Mouse (Mus musculus) cerebellum, postnatal 14 days (tissue): ENCODE measurements around the gene Nek3.
A peak's percentile ranks its signal among the peaks of the same experiment; 100 is the strongest.

Experiments used
- DNase-seq, 2 experiments: peaks; one replicate each; pipeline ENCODE4 v3.0.0; 2021; ENCODE audit warnings: mixed read lengths in 2 of 2

Nek3 gene

DNA sequence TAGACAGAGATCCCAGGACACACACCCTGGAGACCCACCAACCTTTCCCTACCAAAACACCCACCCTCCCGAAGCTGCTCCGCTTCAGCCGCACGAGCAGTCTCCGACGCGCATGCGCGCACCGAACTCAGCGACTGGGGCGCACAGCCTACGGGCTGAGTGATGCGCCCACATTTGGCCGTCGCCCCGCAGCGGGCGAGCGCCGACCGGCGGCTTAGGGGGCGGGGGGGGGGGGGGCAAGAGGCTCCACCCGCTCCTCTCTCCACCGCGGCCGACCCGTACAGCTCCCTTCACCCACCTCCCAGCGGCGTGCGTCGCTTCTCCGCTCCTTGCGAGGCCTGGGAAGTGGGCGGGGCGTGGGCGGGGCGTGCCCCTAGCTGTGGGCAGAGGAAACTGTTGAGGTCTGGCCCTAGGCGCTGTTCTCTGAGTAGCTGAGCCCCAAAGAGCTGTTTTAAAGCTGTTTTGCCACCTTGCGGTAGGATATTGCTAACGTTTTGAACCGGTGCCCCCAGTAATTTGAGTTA, at the start of gene Nek3:
TSS of gene Nek3 (minus strand) at position 356 of the 524 bp plus-strand sequence.
- peak; percentile 91 for DNase-seq

DNA sequence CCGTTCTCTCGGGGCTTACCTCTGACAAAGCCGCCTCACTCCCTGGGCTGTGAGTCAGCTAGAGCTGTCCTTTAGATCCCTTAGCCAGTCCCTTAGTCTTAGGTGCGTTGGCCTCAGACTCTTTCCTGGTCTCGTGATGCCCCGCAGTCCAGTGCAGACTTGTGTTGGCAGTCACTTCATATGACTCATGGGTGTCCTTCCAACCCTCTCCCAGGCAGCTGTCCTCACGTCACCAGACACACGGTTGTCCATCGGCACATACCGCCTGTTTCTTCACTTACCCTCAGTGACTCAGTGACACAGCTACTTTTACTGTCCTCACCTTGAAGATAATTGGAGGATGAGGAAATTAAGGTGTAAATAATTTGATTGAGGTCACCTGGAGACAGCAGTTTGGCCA, 48.6 kb upstream of the Nek3 start:
- no peak for DNase-seq

DNA sequence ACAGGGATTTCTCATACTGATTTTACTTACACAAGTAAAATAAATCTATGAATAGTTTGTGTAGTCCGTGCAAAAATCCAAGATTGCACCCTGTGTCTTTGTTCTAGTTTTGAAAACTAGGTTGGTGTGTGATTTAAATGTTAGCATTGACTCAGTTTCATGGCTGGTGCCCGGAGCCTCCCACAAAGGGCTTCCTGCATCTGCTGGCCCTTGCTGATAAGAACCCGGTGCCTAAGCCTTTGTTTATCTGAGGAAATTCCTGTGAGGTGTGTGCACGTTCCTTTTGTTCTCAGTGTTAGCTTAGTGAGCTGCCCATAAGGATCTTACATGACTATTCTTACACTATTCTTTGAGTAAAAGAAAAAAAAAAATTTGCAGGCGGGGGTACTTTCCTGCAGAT, 42.8 kb upstream of the Nek3 start:
- no peak for DNase-seq

DNA sequence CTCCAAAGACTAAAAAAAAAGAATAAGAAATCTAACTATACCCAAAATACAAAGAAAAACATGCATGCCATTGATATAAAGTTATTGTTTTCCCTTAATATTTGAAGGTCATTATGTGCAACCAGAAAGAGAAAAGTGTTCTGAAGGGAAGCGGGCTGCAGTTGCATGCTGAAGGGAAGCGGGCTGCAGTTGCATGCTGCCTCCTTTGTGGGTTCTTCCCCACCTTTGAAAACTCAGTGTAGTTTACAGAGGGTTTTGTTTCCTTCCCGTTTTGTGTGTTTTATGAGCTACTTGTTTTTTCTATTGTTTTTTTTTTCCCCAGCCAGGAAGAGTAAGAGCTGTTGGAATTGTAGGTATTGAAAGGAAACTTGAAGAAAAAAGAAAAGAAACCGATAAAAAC, 41.3 kb upstream of the Nek3 start:
- no peak for DNase-seq

DNA sequence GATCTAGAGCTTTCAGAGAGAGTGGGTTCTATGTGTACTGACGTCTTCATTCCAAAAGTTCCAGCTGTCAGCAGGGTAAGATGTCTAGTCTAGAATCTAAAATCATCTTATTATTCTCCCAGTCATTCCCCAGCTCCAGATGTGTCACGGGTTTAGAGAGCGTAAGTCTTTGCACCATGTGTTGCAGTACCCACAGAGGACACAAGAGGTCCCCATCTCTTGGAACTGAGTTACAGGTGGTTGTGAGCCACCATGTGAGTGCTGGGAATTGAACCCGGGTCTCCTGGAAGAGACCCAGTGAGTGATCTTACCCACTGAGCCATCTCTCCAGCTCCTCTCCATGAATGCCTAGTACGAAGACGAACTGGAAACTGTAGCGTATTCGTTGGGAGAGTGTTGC, 33.2 kb upstream of the Nek3 start:
- no peak for DNase-seq

DNA sequence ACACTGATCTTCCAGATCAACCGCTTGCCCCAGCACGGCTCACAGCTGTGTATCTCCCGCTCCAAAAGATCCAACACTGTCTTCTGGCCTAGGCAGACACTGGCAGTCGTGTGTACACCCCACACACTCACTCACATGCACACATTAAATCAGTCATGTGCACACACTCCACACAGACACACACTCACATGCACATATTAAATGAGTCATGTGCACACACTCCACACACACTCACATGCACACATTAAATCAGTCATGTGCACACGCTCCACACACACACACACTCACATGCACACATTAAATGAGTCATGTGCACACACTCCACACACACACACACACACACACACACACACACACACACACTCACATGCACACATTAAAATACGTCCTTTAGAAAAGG, 31.7 kb upstream of the Nek3 start:
- DNase-seq, result no peak

DNA sequence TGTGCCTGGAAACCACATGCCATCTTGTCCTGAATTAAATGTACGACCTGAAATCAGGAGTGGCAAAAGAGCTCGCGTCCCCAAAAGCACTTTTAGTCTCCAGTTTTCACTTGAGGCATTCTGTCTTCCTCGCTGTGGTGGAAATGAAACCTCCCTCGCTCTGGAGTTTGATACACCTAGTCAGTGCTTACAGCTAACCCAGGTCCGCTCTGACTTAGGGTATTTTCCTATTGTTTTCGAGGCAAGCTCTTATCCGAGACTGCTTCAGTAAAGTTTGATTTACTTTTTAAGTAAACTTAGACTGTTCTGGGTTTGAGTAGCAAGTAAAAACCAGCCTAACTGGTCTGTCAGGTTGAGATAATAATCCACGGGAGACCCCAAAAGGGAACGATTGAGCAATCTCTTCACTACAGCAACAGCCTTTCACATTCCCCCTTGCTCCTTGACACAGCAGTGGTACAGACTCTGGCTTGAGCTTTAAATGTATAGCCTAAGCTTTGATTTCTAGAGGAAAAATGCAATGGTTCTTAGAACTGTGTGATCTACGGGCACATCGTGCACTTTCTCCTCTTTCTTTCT, 27.3 kb upstream of the Nek3 start:
- no peak for DNase-seq

DNA sequence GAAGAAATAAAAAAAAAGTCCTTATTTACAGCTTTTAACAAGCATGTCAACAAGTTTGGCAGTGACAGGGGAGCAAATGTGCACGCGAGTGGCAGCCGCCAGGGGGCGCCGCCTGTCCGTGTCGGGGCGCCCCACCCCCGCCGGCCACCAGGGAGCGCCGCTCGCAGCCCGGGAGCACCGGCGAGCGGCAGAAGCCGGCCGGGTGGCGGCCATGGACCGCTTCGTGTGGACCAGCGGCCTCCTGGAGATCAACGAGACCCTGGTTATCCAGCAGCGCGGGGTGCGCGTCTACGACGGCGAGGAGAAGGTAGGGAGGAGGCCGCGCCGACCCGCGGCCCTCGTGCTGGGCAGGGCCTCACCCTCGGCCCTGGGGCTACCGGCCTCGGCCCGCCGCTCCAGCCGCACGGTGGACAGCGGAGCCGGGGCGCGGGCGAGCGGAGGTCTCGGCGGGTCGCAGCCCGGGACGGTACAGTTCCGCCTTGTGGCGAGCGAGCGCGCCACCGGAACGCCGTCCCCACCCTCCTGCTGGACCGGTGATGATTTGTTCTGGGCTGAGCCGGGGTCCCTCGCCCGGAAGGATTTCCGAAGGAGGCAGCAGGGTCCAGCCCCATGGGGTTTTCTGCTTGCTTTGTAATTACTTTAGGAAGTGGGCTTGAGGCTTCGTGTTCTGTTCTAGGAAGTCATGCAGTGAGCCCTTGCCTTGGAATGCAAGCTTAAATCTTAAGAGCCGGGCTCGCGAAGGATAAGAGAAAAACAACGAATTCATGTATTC, 26.6 kb upstream of the Nek3 start, which contains the start of gene Vps36:
TSS of gene Vps36 (plus strand) at position 150 of the 772 bp plus-strand sequence.
- peak; percentile 94 to 96 for DNase-seq

DNA sequence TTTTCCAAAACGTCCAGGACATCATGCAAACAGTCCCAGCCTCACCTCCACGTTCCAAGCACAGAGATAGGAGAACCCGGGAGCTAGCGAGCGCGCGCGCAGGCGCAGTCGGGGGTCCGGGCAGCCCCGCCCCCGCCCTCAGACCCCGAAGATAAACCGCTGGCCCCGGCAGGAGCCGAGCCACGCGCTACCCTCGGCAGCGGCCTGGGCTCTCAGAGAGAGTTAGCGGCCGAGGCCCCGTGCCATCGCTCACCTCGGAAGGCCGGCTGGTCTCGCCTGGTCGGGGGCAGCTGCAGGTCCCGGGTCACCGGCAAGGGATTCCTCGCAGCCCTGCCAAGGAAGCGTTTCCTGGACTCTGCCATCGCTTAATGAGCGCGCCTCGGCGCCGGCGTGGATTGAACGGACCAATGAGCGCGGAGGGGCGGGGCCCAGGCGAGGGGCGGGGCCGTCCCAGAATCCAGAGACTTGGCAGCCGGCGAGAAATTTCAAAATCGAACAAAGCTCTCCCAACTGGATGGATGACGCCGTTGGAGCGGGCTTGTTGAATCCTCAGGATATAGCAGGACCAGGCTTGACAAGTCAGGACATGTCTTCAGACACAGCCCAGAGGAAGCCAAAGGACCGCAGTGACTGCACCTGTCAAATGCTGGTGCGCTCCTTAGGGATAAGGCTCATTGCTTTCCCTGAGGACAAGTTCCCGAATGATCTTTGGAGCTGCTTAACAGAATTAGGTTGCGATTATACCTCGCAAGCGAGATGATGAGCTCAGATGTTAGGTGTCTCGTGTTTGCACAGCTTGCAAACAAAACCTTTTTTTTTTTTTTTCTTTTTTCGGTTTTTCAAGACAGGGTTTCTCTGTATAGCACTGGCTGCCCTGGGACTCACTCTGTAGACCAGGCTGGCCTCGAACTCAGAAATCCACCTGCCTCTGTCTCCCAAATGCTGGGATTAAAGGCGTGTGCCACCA, 19.5 kb upstream of the Nek3 start, which contains the start of gene Ckap2:
TSS of gene Ckap2 (minus strand) at position 389 of the 967 bp plus-strand sequence.
- peak; percentile 92 to 93 for DNase-seq

DNA sequence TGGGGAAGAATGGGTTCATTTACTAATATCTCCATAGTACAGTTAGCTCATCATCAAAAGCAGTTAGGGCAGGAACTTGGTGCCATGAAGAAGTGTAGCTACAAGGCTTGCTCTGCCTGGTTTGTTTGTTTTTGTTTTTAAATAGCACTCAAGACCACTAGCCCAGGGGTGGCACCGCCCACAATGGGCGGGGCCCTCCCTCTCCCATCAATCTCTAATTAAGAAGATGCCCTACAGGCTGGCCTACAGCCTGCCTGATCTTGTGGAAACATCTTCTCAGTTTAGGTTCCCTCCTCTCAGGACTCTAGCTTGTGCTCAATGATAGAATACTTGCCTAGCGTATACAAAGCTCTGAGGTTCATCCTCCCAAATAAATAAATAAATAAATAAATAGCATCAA, 18.6 kb upstream of the Nek3 start:
- DNase-seq, result peak in 1 of 2 experiments; percentile 16

DNA sequence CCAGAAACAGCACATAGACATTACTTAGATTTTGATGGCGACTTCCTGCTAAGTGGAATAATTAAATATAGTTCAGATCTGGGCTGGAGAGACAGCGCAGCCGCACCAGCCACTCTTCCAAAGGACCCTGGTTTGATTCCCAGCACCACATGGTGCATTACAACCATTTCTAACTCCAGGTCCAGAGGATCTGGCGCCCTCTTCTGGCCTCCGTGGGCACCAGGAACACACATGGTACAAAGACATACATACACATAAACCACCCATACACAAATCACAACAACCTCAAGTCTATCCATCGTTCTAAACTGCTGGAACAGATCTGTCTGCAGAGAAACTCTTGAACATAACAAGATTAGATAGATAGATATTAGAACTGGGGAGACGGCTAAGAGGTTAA, 9.7 kb upstream of the Nek3 start:
- no peak for DNase-seq

DNA sequence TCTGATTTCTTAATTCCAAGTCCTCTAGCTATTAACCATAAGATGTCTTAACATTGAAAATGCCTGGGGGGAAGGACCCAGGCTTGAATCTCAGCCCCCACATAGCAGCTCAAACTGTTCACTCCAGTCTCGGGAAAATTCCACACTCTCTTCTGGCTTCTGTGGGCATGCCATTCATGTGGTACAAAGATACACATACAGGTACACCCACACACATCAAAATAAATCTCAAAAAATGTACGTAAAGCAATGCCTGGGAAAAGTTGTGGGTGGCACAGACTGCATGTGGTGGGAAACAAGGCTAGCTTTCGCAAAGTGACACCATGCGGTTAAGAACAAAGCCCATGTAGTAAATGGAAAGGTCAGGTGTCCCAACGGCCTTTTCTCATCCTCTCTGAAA, 2.9 kb upstream of the Nek3 start:
- no peak for DNase-seq

DNA sequence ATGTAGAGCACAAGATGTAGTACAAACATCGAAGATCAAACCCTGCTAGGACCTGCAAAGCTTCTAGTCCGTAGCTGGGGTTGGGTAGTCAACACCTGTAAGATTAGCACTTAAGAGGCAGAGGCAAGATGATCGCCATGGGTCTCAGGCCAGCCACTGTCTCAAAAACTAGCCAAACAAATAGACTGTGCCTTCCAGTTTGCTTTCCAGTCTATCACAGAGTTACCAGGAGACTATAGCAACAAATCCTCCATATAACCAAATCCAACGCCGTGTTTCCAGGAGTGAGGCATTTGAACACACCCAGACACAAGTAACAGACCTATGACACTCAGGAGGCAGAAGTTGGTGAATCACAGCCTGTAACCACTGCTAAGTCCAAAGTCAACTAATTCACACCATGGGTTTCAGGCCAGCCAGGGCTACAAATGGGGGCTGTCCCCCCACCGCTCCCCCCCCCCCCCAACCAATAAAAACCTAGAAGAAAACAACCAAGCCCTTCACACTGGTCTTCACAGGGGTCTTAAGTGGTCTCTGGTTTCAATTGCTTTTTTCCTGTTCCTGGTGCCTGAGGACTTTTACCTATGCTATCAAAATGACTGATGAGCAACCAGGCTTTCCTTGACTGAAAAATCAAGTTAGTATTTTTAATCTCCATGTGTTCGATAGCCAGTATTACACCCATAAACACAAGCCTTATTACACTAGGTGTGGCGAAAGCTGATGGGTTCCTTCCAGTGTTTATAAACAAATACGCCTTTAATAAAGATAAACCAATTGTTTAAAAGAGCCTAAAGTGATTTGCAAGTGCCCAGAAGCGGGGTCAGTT, 770 bp downstream of the Nek3 start:
- DNase-seq, result peak in 1 of 2 experiments; percentile 9

DNA sequence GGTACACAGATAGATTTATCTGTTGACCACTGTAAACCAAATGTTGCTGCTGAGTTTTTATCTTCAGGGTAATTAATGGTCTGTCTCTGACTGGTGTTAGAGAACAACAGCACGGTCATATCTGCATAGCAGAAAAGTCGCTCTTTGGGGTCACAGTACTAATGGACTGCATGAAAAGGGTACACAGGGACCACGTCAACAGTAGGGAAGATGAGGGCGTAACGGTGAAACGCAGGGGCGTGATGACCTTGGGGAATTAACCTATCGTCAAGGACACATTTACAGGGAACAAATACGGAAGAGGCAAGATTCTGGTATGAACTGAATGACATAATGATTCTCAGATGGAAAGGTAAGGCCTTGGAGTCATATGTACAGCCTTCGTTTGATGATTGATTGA, 1.8 kb downstream of the Nek3 start:
- no peak for DNase-seq

DNA sequence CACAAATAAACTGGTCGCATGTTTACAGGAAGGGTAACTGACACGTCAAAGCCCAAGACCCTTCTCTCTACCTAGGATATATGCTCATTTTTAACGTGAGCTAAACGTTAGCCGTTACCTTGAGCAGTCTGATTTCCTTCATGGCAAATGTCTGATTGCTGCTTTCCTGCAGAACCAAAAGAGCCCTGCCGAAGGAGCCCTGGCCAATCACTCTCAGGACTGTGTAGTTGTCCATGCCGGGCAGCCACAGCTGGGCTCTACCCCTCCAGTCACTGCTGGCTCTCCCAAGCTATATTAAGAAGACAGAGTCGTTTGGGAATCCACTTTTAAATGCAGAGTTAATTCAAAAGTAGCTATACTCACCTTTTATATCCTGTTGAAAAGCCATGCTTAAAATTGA, 4.0 kb downstream of the Nek3 start:
- DNase-seq, result no peak

DNA sequence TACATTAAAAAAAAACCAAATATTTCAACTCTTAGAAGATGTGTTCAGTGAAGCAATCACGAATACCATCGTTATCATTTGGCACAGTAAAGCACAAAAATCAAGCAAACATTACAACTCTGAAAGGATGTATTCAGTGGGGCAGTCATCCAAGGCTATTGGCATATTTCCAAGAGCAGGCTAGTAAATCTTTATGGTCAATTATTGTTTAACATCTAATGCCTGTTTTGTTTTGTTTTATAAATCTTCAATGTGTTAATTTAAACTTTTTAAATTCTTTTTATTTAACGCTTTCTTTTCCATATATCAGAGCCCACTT, 15.9 kb downstream of the Nek3 start:
- DNase-seq, result peak; percentile 39 to 45

DNA sequence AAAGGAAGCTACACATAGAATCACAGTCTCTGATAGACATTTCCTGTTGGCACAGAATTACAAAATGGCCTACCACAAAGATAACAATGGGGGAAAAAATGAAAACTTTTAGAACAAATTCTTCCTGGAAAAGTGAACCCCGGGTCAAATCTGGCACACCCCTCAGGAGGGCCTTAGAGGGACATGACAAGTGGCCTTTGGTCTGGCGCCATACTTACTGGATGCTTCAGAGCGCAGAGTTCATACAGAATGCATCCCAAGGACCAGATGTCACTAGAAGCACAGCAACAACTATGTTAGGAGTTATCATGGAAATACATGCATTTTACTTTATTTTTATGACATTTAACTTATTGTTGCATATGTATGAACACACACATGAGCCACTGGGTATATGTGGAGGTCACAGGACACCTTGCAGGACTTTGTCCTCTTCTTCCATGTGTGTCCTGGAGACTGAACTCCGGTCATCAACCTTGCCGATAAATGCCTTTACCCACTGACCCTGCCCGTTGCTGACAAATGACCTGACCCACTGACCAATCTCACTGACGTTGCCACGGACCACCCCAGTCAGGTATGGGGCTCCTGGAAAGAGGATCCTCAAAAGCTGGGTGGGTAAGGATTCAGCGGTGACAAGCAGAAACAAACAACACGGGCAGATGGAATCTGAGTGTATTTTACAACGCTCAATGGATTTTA, 16.4 kb downstream of the Nek3 start:
- no peak for DNase-seq

DNA sequence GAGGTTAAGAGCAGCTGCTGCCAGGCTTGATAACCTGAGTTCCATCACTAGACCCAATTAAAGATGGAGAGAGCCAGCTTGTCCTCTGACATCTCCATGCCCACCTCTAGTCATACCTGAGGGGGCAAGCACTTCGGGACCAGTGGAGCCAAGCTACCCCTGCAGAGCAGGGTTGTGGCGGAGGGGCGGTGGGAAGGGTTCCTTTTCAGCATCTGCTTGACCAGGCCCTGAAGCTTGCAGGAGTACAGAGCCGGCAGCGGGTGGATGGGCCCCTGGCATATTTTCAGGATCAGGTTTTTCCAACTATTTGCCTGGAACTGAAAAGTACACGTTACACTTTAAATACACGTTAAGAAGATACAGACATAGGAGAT, 17.9 kb downstream of the Nek3 start:
- no peak for DNase-seq

DNA sequence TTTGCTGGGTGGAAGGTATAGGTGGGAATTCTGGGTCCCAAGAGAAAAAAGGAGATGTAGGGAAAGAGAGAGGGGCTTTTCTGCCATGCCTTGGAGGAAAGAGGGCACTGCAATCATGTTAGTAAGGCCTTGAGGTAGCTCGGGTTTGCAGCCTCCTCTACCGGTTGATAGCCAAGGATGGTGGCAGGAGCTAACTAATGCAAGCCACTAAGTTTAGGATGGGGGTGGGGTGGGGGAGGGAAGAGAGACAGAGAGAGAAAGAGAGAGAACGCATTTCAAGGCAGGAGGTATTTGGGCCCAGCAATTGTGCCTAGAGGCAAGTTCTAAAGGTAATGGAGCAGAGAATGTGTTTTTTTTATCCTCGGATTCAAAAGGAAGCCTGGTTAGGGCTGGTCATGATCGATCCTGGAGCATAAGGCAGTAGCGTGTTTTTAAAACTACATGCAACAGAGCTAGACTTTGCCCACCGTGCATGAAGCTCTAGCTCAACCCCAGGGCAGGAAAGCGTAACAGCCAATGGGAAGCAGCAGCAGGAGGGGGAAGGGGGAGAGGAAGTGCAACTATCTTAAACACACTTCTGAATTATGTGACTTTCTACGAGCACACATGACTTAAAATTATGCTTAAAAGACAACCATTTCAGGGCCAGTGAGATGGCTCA, 18.4 kb downstream of the Nek3 start:
- no peak for DNase-seq

DNA sequence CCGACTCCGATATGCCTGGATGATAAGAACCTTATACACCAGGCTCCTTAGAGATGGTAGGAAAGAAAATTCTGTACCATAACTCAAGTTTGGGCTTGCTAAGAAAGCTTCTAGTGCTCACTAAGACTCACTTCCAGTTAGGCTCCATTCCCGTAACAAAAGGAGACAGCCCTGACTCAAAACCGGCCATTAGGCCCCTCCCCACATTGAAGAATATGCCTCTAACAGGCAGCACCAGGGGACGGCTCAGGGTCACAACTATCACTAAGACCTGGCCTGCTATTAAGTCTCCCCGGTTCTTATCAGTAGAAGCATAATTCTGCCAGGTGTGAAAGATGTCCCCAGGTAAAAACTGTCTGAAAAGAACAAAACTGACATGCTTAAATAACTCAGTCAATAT, 20.4 kb downstream of the Nek3 start:
- DNase-seq, result no peak
